Mouse (Mus musculus): ENCODE data around the gene Pofut1. TPM values are rescaled to one million over a fixed set of nuclear protein-coding genes. Genes with fewer than 3 reads are reported as not detected.

The Pofut1 gene
- polyA plus RNA-seq, 1 experiment from 2014 or later = 6.6 TPM

Other genes with a start within 250 kb of the Pofut1 start
- 78.2 and 85.4 TPM in 2 replicates for gene Pdrg1, start 226.1 kb upstream of the Pofut1 start, polyA plus RNA-seq (2014; fragmentation: Nextera tagmentation; extraction: Ambion mirVana)
- gene Xkr7, start 209.7 kb upstream of the Pofut1 start, polyA plus RNA-seq (2014; fragmentation: Nextera tagmentation; extraction: Ambion mirVana) = not detected in 2 replicates
- gene Ccm2l, start 175.6 kb upstream of the Pofut1 start, polyA plus RNA-seq (2014; fragmentation: Nextera tagmentation; extraction: Ambion mirVana) = 6.5 and 7.9 TPM in 2 replicates
- 1.9 and 2.5 TPM in 2 replicates for gene Hck, start 133.1 kb upstream of the Pofut1 start, polyA plus RNA-seq (2014; fragmentation: Nextera tagmentation; extraction: Ambion mirVana)
- 59.6 and 67.9 TPM in 2 replicates for gene Tm9sf4, start 80.2 kb upstream of the Pofut1 start, polyA plus RNA-seq (2014; fragmentation: Nextera tagmentation; extraction: Ambion mirVana)
- 4.1 and 4.4 TPM in 2 replicates for gene Tspyl3, start 16.1 kb upstream of the Pofut1 start, polyA plus RNA-seq (2014; fragmentation: Nextera tagmentation; extraction: Ambion mirVana)
- gene Plagl2, start 107 bp upstream of the Pofut1 start, polyA plus RNA-seq (2014; fragmentation: Nextera tagmentation; extraction: Ambion mirVana) = 15.5 and 16.2 TPM in 2 replicates
- 3.8 and 4.5 TPM in 2 replicates for gene Kif3b, start 49.9 kb downstream of the Pofut1 start, polyA plus RNA-seq (2014; fragmentation: Nextera tagmentation; extraction: Ambion mirVana)
- gene Asxl1, start 104.3 kb downstream of the Pofut1 start, polyA plus RNA-seq (2014; fragmentation: Nextera tagmentation; extraction: Ambion mirVana) = 14.0 and 17.0 TPM in 2 replicates